Mouse (Mus musculus): ENCODE measurements at regions not wholly inside any gene's neighbourhood (a gene's known extent, or its start where the extent isn't known, plus 50 kb on each side); places are given as distances from the start of the nearest gene placed in this dataset.

GRCm38 (mm10) chr8:10807040-10807439 lies 201.2 kb downstream of the Irs2 start:
- no peak overlapping the region for H3K27ac ChIP-seq (ENCODE audit: insufficient read depth, low read depth, low read length)
- no peaks in the 10 kb centered on the region for H3K4me1 ChIP-seq (ENCODE audit: control insufficient read depth, insufficient read depth, low read length)
- TF ChIP-seq POLR2A (IDR thresholded peaks at IDR 0.05; ENCODE audit: borderline replicate concordance, low read depth, low read length) (no peak), CTCF (IDR thresholded peaks at IDR 0.05; ENCODE audit: low read depth, low read length) (no peak)

GRCm38 (mm10) chr8:10805405-10806151 lies 202.7 kb downstream of the Irs2 start:
- no peak overlapping the region for H3K27ac ChIP-seq (ENCODE audit: insufficient read depth, low read depth, low read length)
- TF ChIP-seq POLR2A (IDR thresholded peaks at IDR 0.05; ENCODE audit: borderline replicate concordance, low read depth, low read length): no peak
- no peak for TF ChIP-seq CTCF (IDR thresholded peaks at IDR 0.05; ENCODE audit: low read depth, low read length)
- no peaks in the 10 kb centered on the region for H3K4me1 ChIP-seq (ENCODE audit: control insufficient read depth, insufficient read depth, low read length)
- no peak overlapping the region for H3K4me3 ChIP-seq (ENCODE audit: insufficient read depth, low read length)

More at GRCm38 (mm10) chr8:10807040-10807439, 201.2 kb downstream of the Irs2 start:
- H3K4me3 ChIP-seq (ENCODE audit: insufficient read depth, low read length): no peak overlapping the region

- Histone ChIP-seq H3K4me3 (ENCODE audit: insufficient read depth, low read length) (no peak overlapping the region), H3K27ac (ENCODE audit: insufficient read depth, low read depth, low read length) (no peak overlapping the region), H3K4me1 (ENCODE audit: control insufficient read depth, insufficient read depth, low read length) (no peaks in the 10 kb centered on the region)
- TF ChIP-seq CTCF (IDR thresholded peaks at IDR 0.05; ENCODE audit: low read depth, low read length) (no peak), POLR2A (IDR thresholded peaks at IDR 0.05; ENCODE audit: borderline replicate concordance, low read depth, low read length) (no peak)
Observed at GRCm38 (mm10) chr8:10804974-10805373, 203.3 kb downstream of the Irs2 start.

DNA sequence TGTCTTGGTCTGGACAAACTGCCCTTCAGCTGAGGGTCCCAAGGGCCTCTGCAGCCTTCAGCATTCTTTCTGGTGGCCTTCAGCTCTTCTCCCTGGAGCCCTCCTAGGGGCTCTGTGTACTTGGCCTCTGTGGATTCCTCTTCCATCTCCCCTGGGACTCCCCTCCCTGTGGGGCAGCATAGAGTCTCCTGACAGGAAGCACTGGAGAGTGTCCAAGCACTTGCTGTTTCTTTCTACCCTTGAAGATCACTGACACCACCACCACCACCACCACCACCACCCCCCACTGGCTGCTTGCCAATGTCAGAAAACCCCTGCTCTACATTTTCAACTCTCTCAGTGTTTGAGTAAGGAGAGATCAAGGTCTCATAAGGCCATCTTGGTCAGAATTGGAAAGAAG lies 206.3 kb downstream of the Irs2 start:
- no peak for TF ChIP-seq POLR2A (IDR thresholded peaks at IDR 0.05; ENCODE audit: borderline replicate concordance, low read depth, low read length)
- TF ChIP-seq CTCF (IDR thresholded peaks at IDR 0.05; ENCODE audit: low read depth, low read length): no peak
- H3K4me3 ChIP-seq (ENCODE audit: insufficient read depth, low read length): no peak overlapping the region
- H3K4me1 ChIP-seq (ENCODE audit: control insufficient read depth, insufficient read depth, low read length): no peaks in the 10 kb centered on the region
- no peak overlapping the region for H3K27ac ChIP-seq (ENCODE audit: insufficient read depth, low read depth, low read length)

DNA sequence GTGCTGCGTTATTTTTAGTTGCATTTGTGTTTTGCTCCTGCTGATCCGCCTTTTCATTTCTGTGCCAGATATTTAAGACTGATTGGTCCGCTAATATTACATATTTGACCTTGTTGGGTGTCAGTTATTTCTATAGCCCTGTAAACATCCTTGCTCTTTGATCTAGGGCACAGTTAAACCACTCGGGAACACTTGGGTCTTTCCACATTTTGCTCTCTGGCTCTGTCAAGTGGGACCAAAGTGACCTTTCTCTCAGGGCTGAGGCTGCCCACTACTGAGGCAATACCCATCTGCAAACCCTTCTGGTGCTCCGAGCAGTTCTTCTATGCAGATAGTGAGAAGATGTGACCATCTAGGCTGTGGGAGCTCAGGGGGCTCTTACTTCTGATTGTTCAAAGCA lies 206.7 kb downstream of the Irs2 start:
- TF ChIP-seq POLR2A (IDR thresholded peaks at IDR 0.05; ENCODE audit: borderline replicate concordance, low read depth, low read length) (no peak), CTCF (IDR thresholded peaks at IDR 0.05; ENCODE audit: low read depth, low read length) (no peak)
- Histone ChIP-seq H3K27ac (ENCODE audit: insufficient read depth, low read depth, low read length) (no peak overlapping the region), H3K4me3 (ENCODE audit: insufficient read depth, low read length) (no peak overlapping the region), H3K4me1 (ENCODE audit: control insufficient read depth, insufficient read depth, low read length) (no peaks in the 10 kb centered on the region)

- Histone ChIP-seq H3K4me1 (ENCODE audit: control insufficient read depth, insufficient read depth, low read length) (peaks cover 6% of the 10 kb centered on the region; the same call in 1 of the 2 replicates), H3K4me3 (ENCODE audit: insufficient read depth, low read length) (no peak overlapping the region), H3K27ac (ENCODE audit: insufficient read depth, low read depth, low read length) (no peak overlapping the region)
- no peak for TF ChIP-seq POLR2A (IDR thresholded peaks at IDR 0.05; ENCODE audit: borderline replicate concordance, low read depth, low read length)
Observed at GRCm38 (mm10) chr8:10798444-10798843, 209.8 kb downstream of the Irs2 start.

- no peak overlapping the region for H3K4me3 ChIP-seq (ENCODE audit: insufficient read depth, low read length)
- TF ChIP-seq POLR2A (IDR thresholded peaks at IDR 0.05; ENCODE audit: borderline replicate concordance, low read depth, low read length): no peak
- H3K4me1 ChIP-seq (ENCODE audit: control insufficient read depth, insufficient read depth, low read length): peaks cover 6% of the 10 kb centered on the region; the same call in 1 of the 2 replicates
- H3K27ac ChIP-seq (ENCODE audit: insufficient read depth, low read depth, low read length): no peak overlapping the region
Observed at GRCm38 (mm10) chr8:10794367-10795189, 213.7 kb downstream of the Irs2 start.

DNA sequence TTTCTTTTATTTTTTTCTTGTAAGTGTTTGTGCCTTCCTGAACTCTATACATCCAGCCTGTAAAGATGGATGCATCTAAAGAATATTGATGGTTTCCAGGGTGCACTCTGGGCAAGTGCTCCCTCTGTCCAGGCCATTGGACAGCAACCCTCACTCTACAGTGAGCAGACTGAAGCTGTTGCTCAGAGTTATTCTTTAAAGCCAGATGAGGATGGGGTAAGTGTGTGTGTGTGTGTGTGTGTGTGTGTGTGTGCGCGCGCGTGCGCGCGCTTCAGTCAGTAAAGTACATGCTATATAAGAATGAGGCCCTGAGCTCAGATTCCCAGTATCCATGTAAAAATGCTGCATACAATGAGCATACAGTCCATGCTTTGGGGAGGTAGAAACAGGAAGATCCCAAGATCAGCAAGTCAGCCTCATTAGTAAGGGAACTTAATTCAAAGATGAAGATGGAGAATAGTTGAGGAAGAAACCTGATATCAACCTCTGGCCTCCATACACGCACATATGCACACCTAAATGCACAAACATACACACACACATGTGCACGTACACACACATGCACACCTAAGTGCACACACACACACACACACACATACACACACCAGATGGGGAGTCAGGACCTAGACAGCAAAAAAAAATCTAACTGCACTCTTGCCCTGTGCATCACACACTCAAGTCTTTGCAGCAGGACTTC lies 214.4 kb downstream of the Irs2 start:
- Histone ChIP-seq H3K4me3 (ENCODE audit: insufficient read depth, low read length) (no peak overlapping the region), H3K4me1 (ENCODE audit: control insufficient read depth, insufficient read depth, low read length) (peaks cover 6% of the 10 kb centered on the region; the same call in 1 of the 2 replicates), H3K27ac (ENCODE audit: insufficient read depth, low read depth, low read length) (no peak overlapping the region)
- TF ChIP-seq CTCF (IDR thresholded peaks at IDR 0.05; ENCODE audit: low read depth, low read length): no peak

DNA sequence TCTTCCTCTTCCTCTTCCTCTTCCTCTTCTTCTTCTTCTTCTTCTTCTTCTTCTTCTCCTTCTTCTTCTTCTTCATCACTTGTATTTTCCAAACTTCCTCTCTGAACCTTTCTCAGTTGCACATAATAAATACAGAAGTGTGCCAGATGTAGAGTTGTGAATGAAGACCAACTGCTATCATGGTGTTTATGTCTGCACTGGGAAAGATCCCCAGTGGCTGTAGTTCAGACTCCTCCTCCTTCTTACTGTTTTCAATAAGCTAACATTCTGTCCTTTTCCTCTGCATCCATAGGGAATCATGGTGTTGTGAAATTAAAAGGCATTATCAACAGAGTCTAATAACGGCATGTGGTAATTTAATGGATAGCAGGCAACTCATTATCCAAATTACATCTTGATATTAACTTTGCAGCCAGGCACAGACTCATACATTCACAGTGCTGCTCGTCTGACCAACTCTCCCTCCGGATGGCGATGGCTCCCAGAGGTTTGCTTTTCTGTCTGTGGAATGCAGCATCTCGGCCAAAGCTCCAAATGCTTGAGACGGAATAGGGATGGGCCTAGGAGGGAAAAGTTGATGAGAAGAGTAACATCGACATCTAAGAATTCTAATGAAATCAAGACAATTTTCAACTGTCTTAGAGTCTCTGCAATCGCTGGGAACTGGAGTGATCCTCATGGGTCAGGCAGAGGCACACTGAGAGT lies 219.6 kb downstream of the Irs2 start:
- no peaks in the 10 kb centered on the region for H3K4me1 ChIP-seq (ENCODE audit: control insufficient read depth, insufficient read depth, low read length)
- no peak overlapping the region for H3K27ac ChIP-seq (ENCODE audit: insufficient read depth, low read depth, low read length)
- TF ChIP-seq POLR2A (IDR thresholded peaks at IDR 0.05; ENCODE audit: borderline replicate concordance, low read depth, low read length) (no peak), CTCF (IDR thresholded peaks at IDR 0.05; ENCODE audit: low read depth, low read length) (no peak)
- H3K4me3 ChIP-seq (ENCODE audit: insufficient read depth, low read length): no peak overlapping the region

Data from bone marrow macrophage, adult 2 months (primary cell).